Mouse (Mus musculus): ENCODE measurements around the gene Cdh4. TPM values are rescaled to one million over a fixed set of nuclear protein-coding genes. Genes with fewer than 3 reads are reported as not detected.

The Cdh4 gene
- polyA plus RNA-seq, 1 experiment, result 0.11 TPM

GRCm38 (mm10) chr2:179581058-179581457, 138.8 kb downstream of the Cdh4 start:
- no peak for DNase-seq (ENCODE audit: low read depth, low spot score)
- 75% methylated on average over 5 of the region's 5 CpGs for WGBS

GRCm38 (mm10) chr2:179582966-179583365, 140.7 kb downstream of the Cdh4 start:
- whole genome bisulfite sequencing, result 73% methylated on average over 16 of the region's 16 CpGs
- DNase-seq (ENCODE audit: low read depth, low spot score), result no peak

- no peak for DNase-seq (ENCODE audit: low read depth, low spot score)
Measured at GRCm38 (mm10) chr2:179584672-179585071, 142.4 kb downstream of the Cdh4 start.

GRCm38 (mm10) chr2:179586436-179586835, 144.2 kb downstream of the Cdh4 start:
- 81% methylated on average over 11 of the region's 11 CpGs for WGBS
- no peak for DNase-seq (ENCODE audit: low read depth, low spot score)

More at GRCm38 (mm10) chr2:179584672-179585071, 142.4 kb downstream of the Cdh4 start:
- WGBS, result 73% methylated on average over 13 of the region's 13 CpGs

GRCm38 (mm10) chr2:179587069-179587468, 144.8 kb downstream of the Cdh4 start:
- WGBS, result 45% methylated on average over 2 of the region's 2 CpGs
- no peak for DNase-seq (ENCODE audit: low read depth, low spot score)

GRCm38 (mm10) chr2:179591661-179592060, 149.4 kb downstream of the Cdh4 start:
- 67% methylated on average over 5 of the region's 5 CpGs for WGBS

GRCm38 (mm10) chr2:179595013-179595412, 152.8 kb downstream of the Cdh4 start:
- DNase-seq (ENCODE audit: low read depth, low spot score), result no peak
- WGBS, result 69% methylated on average over 4 of the region's 4 CpGs

More at GRCm38 (mm10) chr2:179591661-179592060, 149.4 kb downstream of the Cdh4 start:
- DNase-seq (ENCODE audit: low read depth, low spot score), result no peak

- DNase-seq (ENCODE audit: low read depth, low spot score), result no peak
- 90% methylated on average over 11 of the region's 11 CpGs for WGBS
Measured at GRCm38 (mm10) chr2:179598886-179599285, 156.7 kb downstream of the Cdh4 start.

- no peak for DNase-seq (ENCODE audit: low read depth, low spot score)
- WGBS, result 75% methylated on average over 1 of the region's 1 CpGs
Measured at GRCm38 (mm10) chr2:179599886-179600285, 157.7 kb downstream of the Cdh4 start.

GRCm38 (mm10) chr2:179600347-179600746, 158.1 kb downstream of the Cdh4 start:
- no peak for DNase-seq (ENCODE audit: low read depth, low spot score)
- WGBS, result 71% methylated on average over 2 of the region's 2 CpGs

GRCm38 (mm10) chr2:179601167-179601566, 158.9 kb downstream of the Cdh4 start:
- 87% methylated on average over 9 of the region's 9 CpGs for WGBS

GRCm38 (mm10) chr2:179604746-179605145, 162.5 kb downstream of the Cdh4 start:
- 71% methylated on average over 3 of the region's 3 CpGs for WGBS
- no peak for DNase-seq (ENCODE audit: low read depth, low spot score)

More at GRCm38 (mm10) chr2:179601167-179601566, 158.9 kb downstream of the Cdh4 start:
- no peak for DNase-seq (ENCODE audit: low read depth, low spot score)

- 82% methylated on average over 10 of the region's 10 CpGs for WGBS
- DNase-seq (ENCODE audit: low read depth, low spot score), result no peak
Measured at GRCm38 (mm10) chr2:179605255-179605654, 163.0 kb downstream of the Cdh4 start.

GRCm38 (mm10) chr2:179606341-179606740, 164.1 kb downstream of the Cdh4 start:
- DNase-seq (ENCODE audit: low read depth, low spot score), result no peak
- WGBS, result 87% methylated on average over 2 of the region's 2 CpGs

GRCm38 (mm10) chr2:179615906-179616305, 173.7 kb downstream of the Cdh4 start:
- no peak for DNase-seq (ENCODE audit: low read depth, low spot score)
- 50% methylated on average over 5 of the region's 5 CpGs for WGBS

GRCm38 (mm10) chr2:179623643-179624473, 181.6 kb downstream of the Cdh4 start:
- DNase-seq (ENCODE audit: low read depth, low spot score), result no peak
- WGBS, result 60% methylated on average over 17 of the region's 17 CpGs

GRCm38 (mm10) chr2:179627563-179627962, 185.3 kb downstream of the Cdh4 start:
- no peak for DNase-seq (ENCODE audit: low read depth, low spot score)
- 72% methylated on average over 2 of the region's 2 CpGs for WGBS

- no peak for DNase-seq (ENCODE audit: low read depth, low spot score)
- WGBS, result 57% methylated on average over 10 of the region's 10 CpGs
Measured at GRCm38 (mm10) chr2:179630720-179631119, 188.5 kb downstream of the Cdh4 start.

GRCm38 (mm10) chr2:179640576-179641301, 198.5 kb downstream of the Cdh4 start:
- 70% methylated on average over 15 of the region's 15 CpGs for WGBS
- DNase-seq (ENCODE audit: low read depth, low spot score), result no peak

GRCm38 (mm10) chr2:179648573-179649263, 206.5 kb downstream of the Cdh4 start:
- 76% methylated on average over 20 of the region's 20 CpGs for WGBS
- no peak for DNase-seq (ENCODE audit: low read depth, low spot score)

Data from large intestine, adult 2 months (tissue).